In genomic region chr15:77254636-77255035, GRCm38 (mm10) we compare ENCODE assay signal across 8 mouse cellular contexts. TPM values are rescaled to one million over a fixed set of nuclear protein-coding genes. Genes with fewer than 3 reads are reported as not detected.
DNase-seq lines count a peak whose midpoint lies in the region; ATAC-seq lines count a peak whose summit lies in the region.

No protein-coding gene starts in this region.

- peak; percentile 60 for DNase-seq in retina, postnatal 1 day
- no peak for DNase-seq in retina, embryonic 14.5 days (ENCODE audit: low spot score)
- peak; percentile 66 for DNase-seq in yolk sac, embryonic 10.5 days (ENCODE audit: low spot score)
- DNase-seq in left cerebral cortex, adult 8-10 months (ENCODE audit: low spot score in 2 of 2) = no peak
- DNase-seq in left cerebral cortex, postnatal 10 days (ENCODE audit: extremely low spot score in 1 of 2, low spot score in 2 of 2) = no peak
- DNase-seq in layer of hippocampus, postnatal 14 days (ENCODE audit: low spot score in 2 of 2) = no peak

- intact Hi-C loops in left cerebral cortex, postnatal 10 days (cut with DNase I) = loop anchor here (5.0 kb wide), 1 partner anchor 53 kb away; the partner anchor contains the start of gene Rbfox2

- peaks cover 33% of the 10 kb centered on the region for H3K4me1 ChIP-seq in heart, embryonic 11.5 days (ENCODE audit: control insufficient read depth, insufficient read depth, low read length)
- H3K4me1 ChIP-seq in limb, embryonic 13.5 days = peaks cover 88% of the 10 kb centered on the region

- H3K36me3 ChIP-seq in heart, embryonic 11.5 days (ENCODE audit: control insufficient read depth, insufficient read depth, low read length) = no peaks in the 10 kb centered on the region
- no peaks in the 10 kb centered on the region for H3K36me3 ChIP-seq in limb, embryonic 13.5 days

- peak overlapping the region; percentile 67; the same call in 1 of the 2 replicates for H3K27ac ChIP-seq in heart, embryonic 11.5 days (ENCODE audit: low read depth, low read length)
- peak overlapping the region; percentile 94 for H3K27ac ChIP-seq in limb, embryonic 13.5 days

- no peaks in the 10 kb centered on the region for H3K27me3 ChIP-seq in heart, embryonic 11.5 days (ENCODE audit: control insufficient read depth, insufficient read depth, low read length)
- no peaks in the 10 kb centered on the region for H3K27me3 ChIP-seq in limb, embryonic 13.5 days

- ATAC-seq in heart, embryonic 11.5 days (replicated peaks; ENCODE audit: insufficient number of reproducible peaks, low FRiP score, low TSS enrichment) = no peak
- peak; percentile 86 for ATAC-seq in limb, embryonic 13.5 days (ENCODE audit: low FRiP score, low read depth)

- H3K9ac ChIP-seq in heart, embryonic 11.5 days (ENCODE audit: low read depth, low read length) = peak overlapping the region; percentile 23; the same call in 1 of the 2 replicates
- no peak overlapping the region for H3K9ac ChIP-seq in limb, embryonic 13.5 days

- H3K9me3 ChIP-seq in heart, embryonic 11.5 days (replicated peaks; ENCODE audit: control insufficient read depth, low read length) = no peaks in the 10 kb centered on the region
- H3K9me3 ChIP-seq in limb, embryonic 13.5 days = no peaks in the 10 kb centered on the region

- no peak overlapping the region for H3K4me2 ChIP-seq in heart, embryonic 11.5 days
- H3K4me2 ChIP-seq in limb, embryonic 13.5 days (replicated peaks) = peak overlapping the region; percentile 35

- WGBS in heart, embryonic 11.5 days (ENCODE audit: insufficient replicate concordance) = 12% methylated on average over 1 of the region's 1 CpGs
- WGBS in limb, embryonic 13.5 days = 17% methylated on average over 1 of the region's 1 CpGs

- H3K4me3 ChIP-seq in heart, embryonic 11.5 days (ENCODE audit: low read depth, low read length) = no peak overlapping the region
- H3K4me3 ChIP-seq in limb, embryonic 13.5 days = no peak overlapping the region

RNA-seq across cellular contexts. Expression of gene Rbfox2, which starts 52.2 kb away (rescaled TPM):
- 81.1 and 81.5 TPM in 2 replicates for polyA plus RNA-seq in heart, embryonic 11.5 days (2014; fragmentation: Nextera tagmentation; extraction: Ambion mirVana)
- 78.4 and 83.1 TPM in 2 replicates for polyA plus RNA-seq in limb, embryonic 13.5 days (2015; fragmentation: Nextera tagmentation; extraction: Ambion mirVana)
- 100 to 1,000 TPM; 211 to 245 (median 225) TPM for total RNA-seq in left cerebral cortex, adult 8-10 months (2022)
- total RNA-seq in left cerebral cortex, postnatal 10 days (2021) = 100 to 1,000 TPM; 262 to 269 TPM
- 100 to 1,000 TPM; 228 to 234 TPM for total RNA-seq in layer of hippocampus, postnatal 14 days (2021)

Comparison
In these comparisons a context has a peak if more than half of its experiments do, and no peak if none do; other contexts are left out.
1. DNase-seq: peak in retina, postnatal 1 day (single experiment) and yolk sac, embryonic 10.5 days (single experiment); none in retina, embryonic 14.5 days (single experiment), left cerebral cortex, adult 8-10 months (0 of 2), left cerebral cortex, postnatal 10 days (0 of 2) and layer of hippocampus, postnatal 14 days (0 of 2).